In genomic region chr9:19084986-19085385, GRCm38 (mm10) we compare ENCODE assay signal across 36 mouse cellular contexts. TPM values are rescaled to one million over a fixed set of nuclear protein-coding genes. Genes with fewer than 3 reads are reported as not detected.
DNase-seq lines count a peak whose midpoint lies in the region; ATAC-seq and TF ChIP-seq lines count a peak whose summit lies in the region.
"Had no signal": no experiment of that assay in that cellular context is flagged by ENCODE, and none has a peak within 500 bp of the region (broad histone marks: within the 10 kb centered on the region; RNA-seq: fewer than 3 reads in every experiment).

No protein-coding gene starts in this region.

- peak; percentile 33; the same call in 1 of the 2 replicates for TF ChIP-seq CTCF in E14TG2a.4 (conservative IDR thresholded peaks at IDR 0.05; ENCODE audit: low read length)
- TF ChIP-seq CTCF in stomach, postnatal 0 days (IDR thresholded peaks at IDR 0.05; ENCODE audit: low read depth) = no peak

- H3K4me2 ChIP-seq in stomach, postnatal 0 days (replicated peaks; ENCODE audit: low read depth) = no peak overlapping the region
- H3K4me2 ChIP-seq: forebrain, embryonic 13.5 days; heart, embryonic 13.5 days; hindbrain, embryonic 14.5 days had no signal

- H3K4me1 ChIP-seq in E14TG2a.4 (replicated peaks; ENCODE audit: low read depth, low read length) (no peaks in the 10 kb centered on the region), ES-E14 (ENCODE audit: control insufficient read depth in 2 of 2, insufficient read depth in 2 of 2, low read length in 2 of 2, poor library complexity in 1 of 2) (no peaks in the 10 kb centered on the region)
- no peaks in the 10 kb centered on the region for H3K4me1 ChIP-seq in stomach, postnatal 0 days (replicated peaks; ENCODE audit: control insufficient read depth, insufficient read depth)
- H3K4me1 ChIP-seq: forebrain, embryonic 10.5 days; forebrain, embryonic 13.5 days; heart, embryonic 10.5 days; heart, embryonic 13.5 days had no signal

- H3K27me3 ChIP-seq in E14TG2a.4 (ENCODE audit: insufficient read depth, low read length) = no peaks in the 10 kb centered on the region
- H3K27me3 ChIP-seq in stomach, postnatal 0 days (ENCODE audit: control insufficient read depth, insufficient read depth, low read length) = no peaks in the 10 kb centered on the region
- H3K27me3 ChIP-seq: forebrain, embryonic 13.5 days; heart, embryonic 13.5 days; Patski had no signal

- no peak overlapping the region for H3K27ac ChIP-seq in ES-E14 (ENCODE audit: insufficient read depth, low read depth, low read length, poor library complexity, severe bottlenecking)
- no peak overlapping the region for H3K27ac ChIP-seq in stomach, postnatal 0 days (replicated peaks)
- H3K27ac ChIP-seq: forebrain, embryonic 10.5 days; forebrain, embryonic 13.5 days; heart, adult 2 months; heart, embryonic 10.5 days; heart, embryonic 13.5 days; hindbrain, embryonic 14.5 days; hindbrain, postnatal 0 days had no signal

- no peaks in the 10 kb centered on the region for H3K36me3 ChIP-seq in E14TG2a.4 (ENCODE audit: insufficient read depth, low read length)
- H3K36me3 ChIP-seq in ES-E14 (ENCODE audit: control insufficient read depth, insufficient read depth, low read length, poor library complexity, severe bottlenecking) = no peaks in the 10 kb centered on the region
- H3K36me3 ChIP-seq in stomach, postnatal 0 days (ENCODE audit: control insufficient read depth, insufficient read depth, low read length) = no peaks in the 10 kb centered on the region
- H3K36me3 ChIP-seq: forebrain, embryonic 10.5 days; heart, embryonic 10.5 days; heart, embryonic 13.5 days had no signal

- H3K9ac ChIP-seq in ES-E14 (ENCODE audit: insufficient read depth, low read depth, low read length, poor library complexity, severe bottlenecking) = no peak overlapping the region
- H3K9ac ChIP-seq in stomach, postnatal 0 days (ENCODE audit: low read length) = no peak overlapping the region
- H3K9ac ChIP-seq: forebrain, embryonic 13.5 days; heart, embryonic 13.5 days; hindbrain, embryonic 14.5 days had no signal

- TF ChIP-seq EP300 in stomach, postnatal 0 days (optimal IDR thresholded peaks at IDR 0.05) = no peak

- ATAC-seq in stomach, postnatal 0 days (ENCODE audit: low FRiP score, low TSS enrichment) = no peak
- ATAC-seq: activated CD4-positive, CD25-positive, alpha-beta regulatory T cell, adult 4 months; forebrain, embryonic 13.5 days; forebrain, embryonic 16.5 days; hindbrain, postnatal 0 days; inflammation-experienced regulatory T-cells, adult 6 months; intestine, embryonic 16.5 days; Patski had no signal

- 28% methylated on average over 3 of the region's 3 CpGs for whole genome bisulfite sequencing in stomach, postnatal 0 days

- H3K9me3 ChIP-seq in E14TG2a.4 (ENCODE audit: low read length) (peaks cover 27% of the 10 kb centered on the region), ES-E14 (ENCODE audit: control insufficient read depth, insufficient read depth, low read depth, low read length) (no peaks in the 10 kb centered on the region)
- H3K9me3 ChIP-seq in stomach, postnatal 0 days (ENCODE audit: control insufficient read depth, low read length) = no peaks in the 10 kb centered on the region
- H3K9me3 ChIP-seq: heart, embryonic 13.5 days had no signal

- in situ Hi-C loops in ES-E14 (cut with MboI; ENCODE audit: low sequenced_read_pairs in 2 of 2, unreplicated experiment in 2 of 2) = no loop called here

- DNase-seq in A20 (ENCODE audit: low read depth, low spot score) (peak; percentile 7), ES-E14 (ENCODE audit: low read depth, low spot score) (no peak), ZHBTc4 (ENCODE audit: low read depth, low spot score) (peak; percentile 65)
- DNase-seq in thymus, postnatal 0 days (ENCODE audit: low spot score) = no peak
- no peak for DNase-seq in stomach, postnatal 0 days (ENCODE audit: low spot score)
- DNase-seq in thymus, postnatal 36 days = no peak
- DNase-seq: adrenal gland, adult 8-10 months; B cell, adult 2 months; cerebellum, adult 11 months; cerebellum, adult 9-10 months; cerebellum, postnatal 14 days; gastrocnemius, postnatal 10 days; gastrocnemius, postnatal 36 days; heart, adult 2 months; heart, postnatal 14 days; heart, postnatal 4 days; kidney, adult 18-20 months had no signal

- no peak overlapping the region for H3K4me3 ChIP-seq in E14TG2a.4 (replicated peaks; ENCODE audit: low read length)
- no peak overlapping the region for H3K4me3 ChIP-seq in ES-E14 (ENCODE audit: insufficient read depth in 1 of 2, low read depth in 1 of 2, low read length in 2 of 2, poor library complexity in 1 of 2, severe bottlenecking in 1 of 2)
- no peak overlapping the region for H3K4me3 ChIP-seq in stomach, postnatal 0 days (ENCODE audit: low read depth, low read length)
- H3K4me3 ChIP-seq: forebrain, embryonic 10.5 days; forebrain, embryonic 13.5 days; heart, adult 2 months; heart, embryonic 10.5 days; heart, embryonic 13.5 days had no signal

TF ChIP-seq in ES-E14, 5 proteins besides CTCF, POLR2A, EP300 and RAD21:
- no peak for TF ChIP-seq HCFC1 (IDR thresholded peaks at IDR 0.05; ENCODE audit: borderline replicate concordance, insufficient read depth, low read length)
- peak; percentile 80; the same call in 1 of the 2 replicates for TF ChIP-seq ZC3H11A (IDR thresholded peaks at IDR 0.05; ENCODE audit: borderline replicate concordance, low read depth, low read length)

RNA-seq across cellular contexts. Expression of gene Olfr836, which starts 35.2 kb away (rescaled TPM):
- total RNA-seq in ES-E14 (2012; rRNA removed) = 1.5 and 1.7 TPM in 2 replicates
- polyA plus RNA-seq in thymus, postnatal 0 days (2015; fragmentation: Nextera tagmentation; extraction: Ambion mirVana) = not detected in 2 replicates
- polyA plus RNA-seq in stomach, postnatal 0 days (2015; fragmentation: Nextera tagmentation; extraction: Ambion mirVana) = not detected in 2 replicates
- total RNA-seq: adrenal gland, adult 8-10 months; adrenal gland, postnatal 4 days; gastrocnemius, adult 18-20 months; gastrocnemius, postnatal 10 days; gastrocnemius, postnatal 36 days; granulocyte monocyte progenitor cell, adult 5-6 weeks; heart, adult 2 months; heart, postnatal 14 days; hindbrain, postnatal 0 days had no signal
- polyA plus RNA-seq: activated CD4-positive, CD25-positive, alpha-beta regulatory T cell, adult 4 months; embryonic facial prominence, embryonic 11.5 days; embryonic facial prominence, embryonic 14.5 days; forebrain, embryonic 10.5 days; forebrain, embryonic 13.5 days; forebrain, embryonic 16.5 days; heart, adult 2 months; heart, embryonic 10.5 days; heart, embryonic 13.5 days; heart, embryonic 16.5 days; hindbrain, embryonic 11.5 days; hindbrain, embryonic 14.5 days; hindbrain, postnatal 0 days; inflammation-experienced regulatory T-cells, adult 6 months; intestine, embryonic 16.5 days; Patski had no signal

RNA-seq across cellular contexts. Expression of gene Olfr837, which starts 51.1 kb away (rescaled TPM):
- 0.69 and 0.80 TPM in 2 replicates for total RNA-seq in ES-E14 (2012; rRNA removed)
- not detected in 2 replicates for polyA plus RNA-seq in thymus, postnatal 0 days (2015; fragmentation: Nextera tagmentation; extraction: Ambion mirVana)
- not detected in 2 replicates for polyA plus RNA-seq in stomach, postnatal 0 days (2015; fragmentation: Nextera tagmentation; extraction: Ambion mirVana)
- total RNA-seq: adrenal gland, adult 8-10 months; adrenal gland, postnatal 4 days; gastrocnemius, adult 18-20 months; gastrocnemius, postnatal 10 days; gastrocnemius, postnatal 36 days; granulocyte monocyte progenitor cell, adult 5-6 weeks; heart, adult 2 months; heart, postnatal 14 days; heart, postnatal 4 days; hindbrain, postnatal 0 days had no signal
- polyA plus RNA-seq: embryonic facial prominence, embryonic 11.5 days; embryonic facial prominence, embryonic 14.5 days; forebrain, embryonic 10.5 days; forebrain, embryonic 13.5 days; forebrain, embryonic 16.5 days; heart, adult 2 months; heart, embryonic 10.5 days; heart, embryonic 13.5 days; heart, embryonic 16.5 days; hindbrain, embryonic 11.5 days; hindbrain, embryonic 14.5 days; hindbrain, postnatal 0 days; inflammation-experienced regulatory T-cells, adult 6 months; intestine, embryonic 16.5 days; Patski had no signal

RNA-seq across cellular contexts. Expression of gene Olfr835, which starts 52.5 kb away (rescaled TPM):
- not detected in 2 replicates for total RNA-seq in ES-E14 (2012; rRNA removed)
- polyA plus RNA-seq in thymus, postnatal 0 days (2015; fragmentation: Nextera tagmentation; extraction: Ambion mirVana) = not detected in 2 replicates
- polyA plus RNA-seq in stomach, postnatal 0 days (2015; fragmentation: Nextera tagmentation; extraction: Ambion mirVana) = not detected in 2 replicates
- total RNA-seq: adrenal gland, adult 8-10 months; adrenal gland, postnatal 4 days; gastrocnemius, adult 18-20 months; gastrocnemius, postnatal 10 days; gastrocnemius, postnatal 36 days; granulocyte monocyte progenitor cell, adult 5-6 weeks; heart, adult 2 months; heart, postnatal 14 days; heart, postnatal 4 days; hindbrain, postnatal 0 days had no signal
- polyA plus RNA-seq: activated CD4-positive, CD25-positive, alpha-beta regulatory T cell, adult 4 months; embryonic facial prominence, embryonic 11.5 days; embryonic facial prominence, embryonic 14.5 days; forebrain, embryonic 10.5 days; forebrain, embryonic 13.5 days; forebrain, embryonic 16.5 days; heart, adult 2 months; heart, embryonic 10.5 days; heart, embryonic 13.5 days; heart, embryonic 16.5 days; hindbrain, embryonic 11.5 days; hindbrain, embryonic 14.5 days; hindbrain, postnatal 0 days; inflammation-experienced regulatory T-cells, adult 6 months; intestine, embryonic 16.5 days; Patski had no signal

Comparison
In these comparisons a context has a peak if more than half of its experiments do, and no peak if none do; other contexts are left out.
1. DNase-seq: peak in A20 (single experiment) and ZHBTc4 (single experiment); none in ES-E14 (single experiment), thymus, postnatal 0 days (single experiment), stomach, postnatal 0 days (single experiment) and thymus, postnatal 36 days (0 of 2).